Mouse (Mus musculus) neural tube, embryonic 11.5 days (tissue): ENCODE measurements around the gene Rnf5. TPM values are rescaled to one million over a fixed set of nuclear protein-coding genes. Genes with fewer than 3 reads are reported as not detected.

Experiments
- ATAC-seq: fragments of 200-750 bp; cut with Nextera tagmentation; 2 replicates; pipeline ENCODE4 v1.8.0; 2017; ENCODE audit warnings: moderate number of reproducible peaks, mild to moderate bottlenecking, moderate TSS enrichment, moderate library complexity; ENCODE audit not compliant: insufficient read depth, low FRiP score, low TSS enrichment
- DNase-seq: peaks from one replicate; pipeline ENCODE4 v3.0.0-alpha.2; 2015; ENCODE audit warnings: low spot score
- H3K27ac ChIP-seq: fragments of 300-500 bp; sonication (generic); 2 replicates; pipeline ENCODE4 v1.5.1; 2014; ENCODE audit warnings: low read depth, mild to moderate bottlenecking, low read length
- H3K27me3 ChIP-seq: fragments of 300-500 bp; sonication (generic); 2 replicates; pipeline ENCODE4 v1.6.1; 2014; ENCODE audit warnings: mild to moderate bottlenecking, low read length, mixed read lengths; ENCODE audit not compliant: control insufficient read depth, insufficient read depth
- H3K36me3 ChIP-seq: fragments of 300-500 bp; sonication (generic); 2 replicates; pipeline ENCODE4 v1.6.1; 2014; ENCODE audit warnings: mild to moderate bottlenecking, low read length, moderate library complexity, mixed read lengths; ENCODE audit not compliant: control insufficient read depth, insufficient read depth
- H3K4me1 ChIP-seq: fragments of 300-500 bp; sonication (generic); 2 replicates; pipeline ENCODE4 v1.6.1; 2014; ENCODE audit warnings: low read length, mixed read lengths; ENCODE audit not compliant: control insufficient read depth, insufficient read depth
- H3K4me2 ChIP-seq: fragments of 300-500 bp; sonication (generic); 2 replicates; pipeline ENCODE4 v1.6.1; 2014; ENCODE audit warnings: low read depth, mild to moderate bottlenecking, moderate library complexity
- H3K4me3 ChIP-seq: fragments of 300-500 bp; sonication (generic); 2 replicates; pipeline ENCODE4 v1.5.1; 2014; ENCODE audit warnings: low read depth, low read length
- H3K9ac ChIP-seq: fragments of 300-500 bp; sonication (generic); 2 replicates; pipeline ENCODE4 v1.6.1; 2014; ENCODE audit warnings: mild to moderate bottlenecking, low read length
- H3K9me3 ChIP-seq: fragments of 300-500 bp; sonication (generic); 2 replicates; pipeline ENCODE4 v1.6.1; 2016; ENCODE audit warnings: low read length; ENCODE audit not compliant: control insufficient read depth
- WGBS: fragments of 180-500 bp; shearing (Covaris S2); extraction: QIAGEN DNeasy Blood & Tissue Kit; methylation state at CpG from one replicate; pipeline ENCODE4 v1.1.7; 2014; 5-methylcytosine and 5-hydroxymethylcytosine counted together
- polyA plus RNA-seq: library from polyadenylated mRNA; unstranded; fragments of >200 nt; fragmentation: Nextera tagmentation; extraction: Ambion mirVana; gene quantifications from 2 replicates; pipeline ENCODE4 v1.2.1, GENCODE M21; 2014

The Rnf5 gene
- polyA plus RNA-seq, result 177 and 187 TPM in 2 replicates

DNA sequence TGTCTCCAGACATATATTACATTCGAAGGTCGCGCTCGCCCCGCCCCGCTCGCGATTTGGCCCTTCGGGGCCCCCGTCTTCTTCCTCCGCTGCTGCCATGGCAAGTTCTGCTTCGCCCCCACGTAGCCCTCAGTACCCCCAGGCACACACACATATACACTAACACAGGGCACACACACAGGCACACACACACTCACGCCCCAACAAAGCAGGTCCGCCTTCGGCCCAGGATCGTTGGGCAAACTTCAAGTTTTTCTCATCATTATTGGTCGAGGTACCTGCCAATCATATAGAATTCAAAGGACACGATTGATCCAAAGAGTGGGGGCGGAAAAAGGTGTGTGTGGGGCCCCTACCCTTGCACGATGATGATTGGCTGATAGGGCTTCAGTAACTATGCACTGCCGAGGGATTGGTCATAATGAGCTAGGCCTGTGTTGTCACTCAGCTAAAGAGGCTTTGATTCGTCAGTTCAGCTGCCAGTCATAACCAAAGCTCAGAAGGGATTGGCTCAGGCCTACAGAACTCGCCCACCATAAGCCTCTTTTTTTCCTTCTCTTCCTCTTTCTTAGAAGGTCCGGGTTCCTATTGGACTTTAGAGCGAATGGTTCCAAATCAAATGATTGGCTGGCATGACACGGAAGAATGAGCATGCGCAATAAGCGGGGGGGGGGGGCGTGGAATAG is at the start of gene Rnf5:
Rnf5 (minus strand) TSS at position 316 of the 686 bp plus-strand sequence.
- Histone ChIP-seq H3K27me3 (no peaks in the 10 kb centered on the region), H3K4me3 (peak within 1 kb of the TSS; percentile 86), H3K9ac (peak within 1 kb of the TSS; percentile 63), H3K4me2 (peak within 1 kb of the TSS; percentile 98), H3K4me1 (peaks cover 23% of the 10 kb centered on the region), H3K27ac (peak within 1 kb of the TSS; percentile 91), H3K36me3 (peaks cover 4% of the 10 kb centered on the region; the same call in 1 of the 2 replicates), H3K9me3 (no peaks in the 10 kb centered on the region)
- DNase-seq, result peak; percentile 97
- WGBS, result under 1% methylated on average over 30 of the region's 30 CpGs
- peak; percentile 96 for ATAC-seq

DNA sequence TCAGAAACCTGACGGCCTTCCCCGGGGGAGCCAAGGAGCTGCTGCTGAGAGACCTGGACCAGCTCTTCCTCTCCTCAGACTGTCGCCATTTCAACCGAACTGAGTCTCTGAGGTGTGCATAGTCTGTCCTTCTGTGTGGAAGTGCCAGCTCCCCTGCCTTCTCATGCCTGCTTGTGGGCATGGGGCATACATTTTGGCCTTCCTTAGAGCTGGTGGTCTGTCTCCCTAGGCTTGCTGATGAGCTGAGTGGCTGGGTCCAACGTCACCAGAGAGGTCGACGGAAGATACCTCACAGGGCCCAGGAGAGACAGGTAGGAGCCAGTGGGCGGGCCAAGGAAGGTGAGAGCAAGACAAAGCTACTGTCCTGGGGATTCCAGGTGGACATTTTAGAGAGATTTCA is 49.5 kb upstream of the Rnf5 start:
- no peak overlapping the region for H3K27ac ChIP-seq

DNA sequence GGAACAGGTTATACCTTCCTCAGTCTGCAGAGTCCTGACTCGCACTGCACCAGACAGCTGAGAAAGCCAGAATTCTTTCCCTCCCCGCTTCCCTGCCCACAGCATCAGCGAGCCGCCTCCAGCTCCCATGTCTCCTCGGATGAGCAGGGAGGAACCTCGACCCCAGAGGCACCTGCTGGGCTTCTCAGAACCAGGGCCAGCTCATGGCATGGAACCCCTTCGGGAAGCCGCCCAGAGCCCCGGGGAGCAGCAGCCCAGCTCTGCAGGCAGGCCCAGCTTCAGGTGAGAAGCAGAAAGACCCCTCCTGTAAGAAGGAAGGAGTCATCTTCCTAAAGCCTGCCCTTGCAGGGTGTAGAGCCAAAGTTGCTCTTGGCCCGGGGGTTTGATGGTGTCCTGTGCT is 49.1 kb upstream of the Rnf5 start:
- DNase-seq, result no peak
- no peak overlapping the region for H3K4me3 ChIP-seq
- peaks cover 10% of the 10 kb centered on the region; the same call in 1 of the 2 replicates for H3K4me1 ChIP-seq
- no peak for ATAC-seq
- no peaks in the 10 kb centered on the region for H3K27me3 ChIP-seq
- no peak overlapping the region for H3K9ac ChIP-seq
- no peak overlapping the region for H3K4me2 ChIP-seq
- H3K9me3 ChIP-seq, result no peaks in the 10 kb centered on the region
- H3K36me3 ChIP-seq, result peaks cover 20% of the 10 kb centered on the region
- WGBS, result 92% methylated on average over 10 of the region's 10 CpGs
- no peak overlapping the region for H3K27ac ChIP-seq

More for the DNA sequence above, 49.5 kb upstream of the Rnf5 start:
- Histone ChIP-seq H3K36me3 (peaks cover 20% of the 10 kb centered on the region), H3K4me3 (no peak overlapping the region), H3K9me3 (no peaks in the 10 kb centered on the region), H3K9ac (no peak overlapping the region), H3K27me3 (no peaks in the 10 kb centered on the region), H3K4me1 (peaks cover 6% of the 10 kb centered on the region; the same call in 1 of the 2 replicates), H3K4me2 (no peak overlapping the region)
- whole genome bisulfite sequencing, result 95% methylated on average over 8 of the region's 8 CpGs
- no peak for DNase-seq
- ATAC-seq, result no peak

DNA sequence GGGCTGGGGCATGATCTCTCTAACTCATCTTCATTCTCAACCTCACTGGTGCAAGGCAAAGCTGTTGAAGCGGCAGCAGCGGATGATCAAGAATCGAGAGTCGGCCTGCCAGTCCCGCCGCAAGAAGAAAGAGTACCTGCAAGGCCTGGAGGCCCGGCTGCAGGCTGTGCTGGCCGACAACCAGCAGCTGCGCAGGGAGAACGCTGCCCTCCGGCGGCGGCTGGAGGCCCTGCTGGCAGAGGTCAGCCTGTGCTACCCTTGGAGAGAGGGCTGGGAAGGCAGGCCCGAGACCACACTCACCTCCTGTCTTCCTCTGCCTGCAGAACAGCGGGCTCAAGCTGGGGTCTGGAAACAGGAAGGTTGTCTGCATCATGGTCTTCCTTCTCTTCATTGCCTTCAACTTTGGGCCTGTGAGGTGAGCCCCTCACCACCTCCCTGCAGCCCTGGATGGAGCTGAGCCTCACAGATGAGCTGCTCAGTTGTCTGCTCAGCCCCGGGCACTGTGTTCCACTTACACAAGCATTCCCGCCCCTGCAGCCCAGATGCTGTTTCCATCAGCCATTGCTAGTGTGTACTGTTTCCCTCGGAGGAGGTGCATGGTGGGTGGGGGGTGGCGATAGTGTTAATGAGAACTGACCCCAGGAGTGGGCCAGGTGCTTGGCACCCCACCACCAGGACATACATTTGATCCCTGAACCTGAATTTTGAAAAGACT is 48.2 kb upstream of the Rnf5 start:
- Histone ChIP-seq H3K36me3 (peaks cover 20% of the 10 kb centered on the region), H3K9ac (no peak overlapping the region), H3K27ac (no peak overlapping the region), H3K4me2 (no peak overlapping the region), H3K9me3 (no peaks in the 10 kb centered on the region), H3K4me3 (no peak overlapping the region), H3K27me3 (no peaks in the 10 kb centered on the region), H3K4me1 (peaks cover 11% of the 10 kb centered on the region; the same call in 1 of the 2 replicates)
- ATAC-seq (no peak), DNase-seq (peak; percentile 54)
- WGBS, result 49% methylated on average over 19 of the region's 19 CpGs

DNA sequence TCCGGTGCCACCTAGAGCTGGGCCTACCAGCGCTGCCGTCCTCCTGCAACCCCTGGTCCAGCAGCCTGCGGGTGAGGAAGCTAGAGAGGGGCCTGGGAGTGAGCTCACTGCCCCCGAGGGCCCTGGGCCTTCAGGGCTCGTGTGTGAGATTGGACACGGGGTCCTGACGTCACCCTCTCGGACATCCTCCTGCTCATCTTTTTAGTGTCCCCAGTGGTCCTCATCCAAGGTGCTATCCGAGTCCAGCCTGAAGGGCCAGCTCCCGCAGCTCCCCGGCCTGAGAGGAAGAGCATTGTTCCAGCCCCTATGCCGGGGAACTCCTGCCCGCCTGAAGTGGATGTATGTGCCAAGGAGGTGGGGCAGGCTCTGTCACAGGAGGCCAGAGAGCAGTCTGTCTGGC is 47.3 kb upstream of the Rnf5 start:
- 90% methylated on average over 14 of the region's 14 CpGs for WGBS
- peaks cover 11% of the 10 kb centered on the region; the same call in 1 of the 2 replicates for H3K4me1 ChIP-seq
- no peak overlapping the region for H3K4me3 ChIP-seq
- H3K27ac ChIP-seq, result no peak overlapping the region
- no peak overlapping the region for H3K9ac ChIP-seq
- H3K27me3 ChIP-seq, result no peaks in the 10 kb centered on the region
- ATAC-seq (no peak), DNase-seq (no peak)
- H3K9me3 ChIP-seq, result no peaks in the 10 kb centered on the region
- H3K36me3 ChIP-seq, result peaks cover 20% of the 10 kb centered on the region
- H3K4me2 ChIP-seq, result no peak overlapping the region

DNA sequence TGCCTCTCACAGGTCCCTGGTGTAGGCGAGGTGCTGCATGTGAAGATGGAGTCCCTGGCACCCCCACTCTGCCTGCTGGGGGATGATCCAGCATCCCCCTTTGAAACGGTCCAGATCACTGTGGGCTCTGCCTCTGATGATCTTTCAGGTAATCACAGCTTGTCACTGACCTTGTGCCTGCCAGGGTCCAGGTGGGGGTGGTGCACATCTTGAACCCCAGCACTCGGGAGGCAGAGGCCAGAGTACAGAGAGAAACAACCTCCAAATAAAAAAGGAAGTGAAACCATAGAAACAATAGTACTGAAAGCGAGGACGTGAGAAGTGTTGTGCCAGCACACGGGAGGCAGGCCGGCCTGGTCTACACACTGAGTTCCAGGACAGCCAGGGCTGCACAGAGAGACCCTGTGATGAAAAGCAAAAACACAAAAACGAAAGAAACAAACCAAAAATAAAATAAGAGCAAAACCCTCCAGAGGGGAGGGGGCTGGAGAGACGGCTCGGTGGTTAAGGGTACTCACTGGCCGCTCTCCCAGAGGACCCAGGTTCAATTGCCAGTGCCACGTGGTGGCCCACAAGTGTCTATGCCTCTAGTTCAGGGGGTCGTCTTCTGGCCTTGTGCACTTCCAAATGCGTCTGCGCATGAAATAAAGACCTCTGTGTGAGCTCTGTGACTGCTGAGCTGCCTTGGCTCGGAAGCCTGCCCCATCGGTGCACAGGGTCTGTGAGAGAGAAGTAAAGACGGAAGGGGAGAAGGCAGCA is 45.8 kb upstream of the Rnf5 start:
- 88% methylated on average over 18 of the region's 18 CpGs for WGBS

DNA sequence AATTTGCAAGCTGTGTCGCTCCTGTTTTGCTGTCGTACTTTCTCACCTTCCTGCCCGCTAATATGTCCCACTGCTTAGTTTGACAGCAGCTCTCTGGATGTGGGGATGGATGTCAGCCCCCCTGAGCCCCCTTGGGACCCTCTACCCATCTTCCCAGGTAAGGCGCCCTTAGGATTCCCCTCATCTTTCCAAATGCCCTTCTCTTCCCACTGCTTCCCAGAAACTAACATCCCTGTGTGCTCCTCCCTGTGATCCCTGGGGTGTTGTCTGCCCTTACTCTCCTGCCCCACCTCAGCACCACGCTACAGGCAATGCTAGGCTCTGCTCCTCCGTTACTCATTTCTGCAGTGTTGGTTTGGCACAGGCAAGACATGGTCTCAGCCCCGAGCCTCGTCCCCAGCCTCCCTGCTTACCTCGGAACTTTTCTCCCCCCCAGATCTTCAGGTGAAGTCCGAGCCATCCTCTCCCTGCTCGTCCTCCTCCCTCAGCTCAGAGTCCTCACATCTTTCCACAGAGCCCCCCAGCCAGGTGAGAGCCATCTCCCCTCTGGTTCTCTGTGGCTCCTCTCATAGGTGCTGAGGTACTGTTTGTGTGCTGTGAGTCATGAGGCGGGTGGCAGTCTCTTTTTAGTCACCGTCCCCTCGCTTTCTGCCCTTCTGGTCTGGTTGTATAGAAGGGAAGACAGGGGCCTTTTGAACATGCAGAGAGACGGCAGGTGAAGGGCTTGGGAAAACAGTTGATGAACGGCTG is 44.8 kb upstream of the Rnf5 start:
- Histone ChIP-seq H3K36me3 (peaks cover 17% of the 10 kb centered on the region), H3K4me2 (peak overlapping the region; percentile 70), H3K9me3 (no peaks in the 10 kb centered on the region), H3K27ac (no peak overlapping the region), H3K4me3 (peak overlapping the region; percentile 94), H3K4me1 (peaks cover 17% of the 10 kb centered on the region), H3K27me3 (no peaks in the 10 kb centered on the region), H3K9ac (no peak overlapping the region)
- WGBS, result 86% methylated on average over 16 of the region's 16 CpGs
- DNase-seq (no peak), ATAC-seq (no peak)

More for the DNA sequence above, 45.8 kb upstream of the Rnf5 start:
- Histone ChIP-seq H3K4me1 (peaks cover 17% of the 10 kb centered on the region), H3K4me2 (no peak overlapping the region), H3K9ac (no peak overlapping the region), H3K4me3 (no peak overlapping the region), H3K36me3 (peaks cover 20% of the 10 kb centered on the region), H3K9me3 (no peaks in the 10 kb centered on the region), H3K27me3 (no peaks in the 10 kb centered on the region), H3K27ac (no peak overlapping the region)
- DNase-seq (no peak), ATAC-seq (no peak)
